Comparison of ENCODE assay signal across 35 mouse cellular contexts in genomic region chr15:31911978-31912377, GRCm38 (mm10).
"Had no signal": no experiment of that assay in that cellular context is flagged by ENCODE, and none has a peak within 500 bp of the region (broad histone marks: within the 10 kb centered on the region; RNA-seq: fewer than 3 reads in every experiment).

No protein-coding gene starts in this region.

- DNase-seq: heart, adult 2 months; heart, postnatal 10 days; heart, postnatal 14 days; heart, postnatal 36 days; heart, postnatal 4 days; kidney, adult 11 months; kidney, adult 18-20 months; kidney, adult 2 months; kidney, adult 8-10 months; kidney, adult 9 months; kidney, postnatal 10 days; kidney, postnatal 14 days; kidney, postnatal 25 days; kidney, postnatal 36 days; kidney, postnatal 4 days; layer of hippocampus, adult 9-11 months had no signal

- H3K9me3 ChIP-seq: heart, embryonic 10.5 days; heart, embryonic 12.5 days; heart, embryonic 13.5 days; heart, embryonic 15.5 days; hindbrain, embryonic 10.5 days; hindbrain, embryonic 12.5 days; hindbrain, embryonic 13.5 days; hindbrain, embryonic 15.5 days; intestine, embryonic 15.5 days; kidney, embryonic 15.5 days had no signal

- ATAC-seq: hindbrain, embryonic 16.5 days; hindbrain, postnatal 0 days; inflammation-experienced regulatory T-cells, adult 6 months; intestine, embryonic 15.5 days; intestine, embryonic 16.5 days; intestine, postnatal 0 days had no signal

- H3K27me3 ChIP-seq: heart, embryonic 12.5 days; heart, embryonic 13.5 days; heart, embryonic 15.5 days; hindbrain, embryonic 12.5 days; hindbrain, embryonic 13.5 days; hindbrain, embryonic 15.5 days; intestine, embryonic 15.5 days; kidney, embryonic 15.5 days had no signal

- H3K9ac ChIP-seq: heart, embryonic 12.5 days; heart, embryonic 13.5 days; heart, embryonic 15.5 days; hindbrain, embryonic 12.5 days; hindbrain, embryonic 13.5 days; hindbrain, embryonic 14.5 days; hindbrain, embryonic 15.5 days; intestine, embryonic 15.5 days; kidney, embryonic 15.5 days had no signal

- H3K4me2 ChIP-seq: heart, embryonic 11.5 days; heart, embryonic 12.5 days; heart, embryonic 13.5 days; heart, embryonic 15.5 days; hindbrain, embryonic 12.5 days; hindbrain, embryonic 13.5 days; hindbrain, embryonic 14.5 days; hindbrain, embryonic 15.5 days; intestine, embryonic 15.5 days; kidney, embryonic 15.5 days had no signal

- H3K36me3 ChIP-seq: heart, embryonic 10.5 days; heart, embryonic 12.5 days; heart, embryonic 13.5 days; heart, embryonic 15.5 days; hindbrain, embryonic 10.5 days; hindbrain, embryonic 12.5 days; hindbrain, embryonic 13.5 days; hindbrain, embryonic 15.5 days; intestine, embryonic 15.5 days; kidney, embryonic 15.5 days had no signal

- H3K4me3 ChIP-seq: heart, adult 2 months; heart, embryonic 10.5 days; heart, embryonic 12.5 days; heart, embryonic 13.5 days; heart, embryonic 15.5 days; hindbrain, embryonic 10.5 days; hindbrain, embryonic 12.5 days; hindbrain, embryonic 13.5 days; hindbrain, embryonic 15.5 days; intestine, embryonic 15.5 days; kidney, embryonic 15.5 days; layer of hippocampus, adult 2 months had no signal

- H3K27ac ChIP-seq: heart, adult 2 months; heart, embryonic 10.5 days; heart, embryonic 13.5 days; heart, embryonic 15.5 days; hindbrain, embryonic 10.5 days; hindbrain, embryonic 12.5 days; hindbrain, embryonic 13.5 days; hindbrain, embryonic 14.5 days; hindbrain, embryonic 15.5 days; hindbrain, postnatal 0 days; intestine, embryonic 15.5 days; kidney, embryonic 15.5 days; kidney, postnatal 0 days; layer of hippocampus, adult 2 months had no signal

- H3K4me1 ChIP-seq: heart, embryonic 12.5 days; heart, embryonic 13.5 days; heart, embryonic 15.5 days; hindbrain, embryonic 10.5 days; hindbrain, embryonic 12.5 days; hindbrain, embryonic 13.5 days; hindbrain, embryonic 15.5 days; intestine, embryonic 15.5 days; kidney, embryonic 15.5 days had no signal
